Mouse (Mus musculus): ENCODE data around the gene Gm12355.

The Gm12355 gene

DNA sequence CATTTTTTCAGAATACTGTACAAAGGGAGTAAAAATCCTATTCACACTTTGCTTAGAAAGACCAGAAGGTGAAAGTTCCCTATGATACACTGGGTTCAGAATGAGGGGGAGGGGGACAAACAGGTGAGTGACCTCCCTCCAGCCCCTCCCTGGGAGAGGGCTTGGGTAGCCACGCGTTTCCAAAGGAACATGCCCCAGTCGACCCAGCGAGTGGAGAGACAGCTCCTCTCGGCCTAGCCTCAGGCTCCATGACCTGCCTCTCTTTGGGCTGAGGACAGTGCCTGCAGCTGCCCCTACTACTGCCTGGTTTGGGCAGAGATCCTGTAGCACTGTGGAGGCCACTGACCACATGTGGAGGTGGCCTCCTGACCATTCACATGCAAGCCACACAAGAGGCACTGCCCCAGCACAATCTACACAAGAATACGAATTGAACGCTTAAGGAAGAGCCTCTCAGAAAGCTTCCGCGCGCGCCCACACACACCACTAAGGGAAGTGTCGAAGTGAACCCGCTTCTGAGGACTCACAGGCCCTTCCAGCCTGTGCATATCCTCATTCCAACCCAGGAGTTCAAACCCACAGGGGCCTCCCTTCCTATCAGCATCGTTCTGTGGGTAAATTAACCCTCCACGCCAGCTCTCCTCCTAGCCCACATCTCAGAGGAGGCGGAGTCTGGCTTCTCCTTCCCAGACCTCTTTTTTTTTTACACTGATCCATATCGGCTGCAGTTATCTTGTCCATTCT, 44.0 kb downstream of the Gm12355 start:
- no peak for DNase-seq

DNA sequence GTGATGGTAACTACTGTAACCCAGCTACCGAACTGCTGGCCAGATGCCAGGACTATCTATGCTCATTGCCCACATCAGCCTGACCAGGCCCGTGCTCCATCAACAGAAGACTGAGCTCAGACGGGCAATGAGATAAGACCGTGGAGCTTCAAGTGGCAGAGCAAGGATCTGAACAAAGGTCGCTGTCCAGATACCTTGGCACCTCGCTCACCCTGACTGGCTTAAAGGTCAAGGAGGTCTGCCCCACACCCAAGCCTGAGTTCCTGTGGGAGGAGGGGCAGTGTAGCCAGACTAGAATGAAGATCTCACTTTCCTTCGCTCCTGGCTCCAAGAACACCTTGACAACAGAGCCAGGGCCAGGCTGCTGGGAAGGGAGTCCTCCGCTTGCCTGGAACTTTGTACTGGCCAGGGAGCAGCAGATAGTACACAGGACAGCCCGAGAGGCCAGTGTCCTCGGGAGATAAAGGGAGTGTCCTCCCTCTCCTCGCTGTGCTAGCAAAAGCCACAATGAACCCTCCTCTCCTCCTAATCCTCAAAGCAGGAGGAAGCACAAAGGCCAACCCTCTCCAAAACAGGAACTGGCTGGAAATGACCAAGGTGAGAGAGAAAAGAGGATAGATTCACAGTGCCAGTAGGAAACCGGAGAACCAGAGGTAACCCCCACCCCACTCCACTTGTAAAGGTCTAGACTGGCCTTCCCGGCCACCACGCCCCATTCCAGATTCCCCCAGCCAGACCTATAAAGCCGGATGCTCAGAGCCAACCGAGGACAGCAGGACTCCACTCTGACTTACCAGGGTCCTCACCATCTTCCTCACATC, 45.0 kb downstream of the Gm12355 start:
- DNase-seq, result no peak

DNA sequence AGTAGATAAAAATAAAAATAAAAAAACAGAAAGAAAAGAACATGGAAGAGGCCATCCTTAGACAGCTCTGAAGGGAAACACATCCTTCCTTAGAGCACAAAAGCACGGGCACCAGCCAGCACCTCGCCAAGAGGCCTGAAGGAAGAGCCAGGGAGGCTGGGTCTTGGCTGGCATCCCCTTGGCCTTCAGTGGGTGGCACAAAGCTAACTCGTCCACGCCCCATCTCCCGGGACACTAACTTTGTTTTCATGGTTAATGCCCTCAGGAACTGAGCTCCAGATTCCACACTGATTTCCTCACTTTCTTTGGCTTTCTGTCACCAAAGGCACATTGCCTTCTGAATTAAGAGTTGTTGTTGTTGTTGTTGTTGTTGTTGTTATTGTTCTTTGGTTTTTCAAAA, 47.7 kb downstream of the Gm12355 start:
- DNase-seq, result no peak
